Mouse (Mus musculus) heart, embryonic 16.5 days (tissue): ENCODE results near the gene Tmem219. TPM values are rescaled to one million over a fixed set of nuclear protein-coding genes. Genes with fewer than 3 reads are reported as not detected.

Experiments used
- ATAC-seq: fragments of 200-750 bp; cut with Nextera tagmentation; replicated peaks from 2 replicates; pipeline ENCODE4 v1.8.0; 2017; ENCODE audit warnings: moderate number of reproducible peaks; ENCODE audit not compliant: insufficient read depth, low FRiP score; ENCODE audit errors: extremely low read depth
- H3K27ac ChIP-seq: fragments of 300-500 bp; sonication (generic); 2 replicates; pipeline ENCODE4 v1.5.1; 2014; ENCODE audit warnings: mild to moderate bottlenecking, low read length, control low read depth, moderate library complexity
- H3K27me3 ChIP-seq: fragments of 300-500 bp; sonication (generic); 2 replicates; pipeline ENCODE4 v1.6.1; 2014; ENCODE audit warnings: low read length, mixed read lengths; ENCODE audit not compliant: control insufficient read depth, insufficient read depth
- H3K36me3 ChIP-seq: fragments of 300-500 bp; sonication (generic); 2 replicates; pipeline ENCODE4 v1.6.1; 2014; ENCODE audit not compliant: control insufficient read depth, insufficient read depth
- H3K4me1 ChIP-seq: fragments of 300-500 bp; sonication (generic); 2 replicates; pipeline ENCODE4 v1.6.1; 2014; ENCODE audit warnings: low read length, mixed read lengths; ENCODE audit not compliant: control insufficient read depth, insufficient read depth
- H3K4me2 ChIP-seq: fragments of 300-500 bp; sonication (generic); 2 replicates; pipeline ENCODE4 v1.6.1; 2014; ENCODE audit warnings: low read depth, mild to moderate bottlenecking, control low read depth, low read length
- H3K4me3 ChIP-seq: fragments of 300-500 bp; sonication (generic); 2 replicates; pipeline ENCODE4 v1.5.1; 2014; ENCODE audit warnings: mild to moderate bottlenecking, control low read depth, low read length
- H3K9ac ChIP-seq: fragments of 300-500 bp; sonication (generic); 2 replicates; pipeline ENCODE4 v1.6.1; 2014; ENCODE audit warnings: low read length, control low read depth
- H3K9me3 ChIP-seq: fragments of 300-500 bp; sonication (generic); replicated peaks from 2 replicates; pipeline ENCODE4 v1.6.1; 2016; ENCODE audit warnings: low read length; ENCODE audit not compliant: control insufficient read depth
- WGBS: fragments of 180-500 bp; shearing (Covaris S2); extraction: QIAGEN DNeasy Blood & Tissue Kit; methylation state at CpG from one replicate; pipeline ENCODE4 v1.1.7; 2014; 5-methylcytosine and 5-hydroxymethylcytosine counted together
- polyA plus RNA-seq: library from polyadenylated mRNA; unstranded; fragments of >200 nt; fragmentation: Nextera tagmentation; extraction: Ambion mirVana; gene quantifications from 2 replicates; pipeline ENCODE4 v1.2.1, GENCODE M21; 2015

Tmem219 gene
- polyA plus RNA-seq, 1 experiment from 2014 or later: 19.6 TPM

DNA sequence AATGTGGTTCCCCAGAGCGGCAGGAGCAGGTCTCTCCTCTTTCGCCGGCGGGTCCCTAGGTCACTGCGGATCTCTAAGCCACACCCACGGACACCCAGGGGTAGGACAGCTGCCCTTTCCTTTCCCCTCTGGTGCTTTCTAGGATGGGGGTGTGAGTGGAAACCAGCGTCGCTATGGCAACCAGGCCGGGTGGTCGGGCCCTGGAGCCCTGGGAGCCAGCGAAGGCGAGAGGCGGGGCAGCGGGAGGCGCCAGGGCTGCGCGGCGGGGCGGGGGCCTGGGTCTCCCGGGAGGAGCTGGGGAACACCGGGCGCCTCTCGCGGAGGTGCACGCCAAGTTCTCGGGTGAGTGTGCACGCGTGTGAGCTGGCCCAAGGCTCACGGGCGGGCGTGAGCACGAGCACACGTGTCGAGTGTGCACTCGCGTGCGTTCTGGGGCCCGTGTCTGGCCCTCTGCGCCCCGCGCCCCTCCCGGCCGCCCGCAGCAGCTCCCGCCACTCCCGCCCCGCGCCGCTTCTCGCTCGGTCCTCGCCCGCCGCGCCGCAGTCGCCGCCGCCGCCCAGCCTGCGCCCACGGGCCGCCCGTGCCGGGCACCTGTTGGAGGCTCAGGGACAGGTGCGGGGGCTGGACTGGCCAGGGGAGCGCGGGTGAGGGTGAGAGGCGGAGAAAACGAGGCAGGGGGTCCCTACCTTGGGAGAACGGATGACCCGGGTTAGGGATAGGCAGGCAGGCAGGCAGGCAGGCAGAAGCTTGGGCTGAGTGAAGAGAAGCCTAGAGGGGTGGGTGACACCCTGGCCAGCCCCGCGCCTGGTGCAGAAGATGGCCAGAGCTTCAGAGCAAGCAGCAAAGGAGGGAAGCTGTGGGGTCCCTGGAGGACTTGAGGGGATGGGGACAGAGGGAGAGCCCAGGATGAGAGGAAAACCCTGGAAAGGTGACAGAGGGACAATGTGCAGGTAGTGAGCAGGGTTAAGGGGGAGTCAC is 75.0 kb downstream of the Tmem219 start:
- peak overlapping the region; percentile 62 for H3K9ac ChIP-seq
- peak overlapping the region; percentile 59 for H3K4me3 ChIP-seq
- ATAC-seq: no peak
- peaks cover 28% of the 10 kb centered on the region for H3K27me3 ChIP-seq
- H3K9me3 ChIP-seq: no peaks in the 10 kb centered on the region
- no peak overlapping the region for H3K27ac ChIP-seq
- peak overlapping the region; percentile 95 for H3K4me2 ChIP-seq
- WGBS: under 1% methylated on average over 73 of the region's 74 CpGs
- peaks cover 7% of the 10 kb centered on the region for H3K36me3 ChIP-seq
- H3K4me1 ChIP-seq: 0 out of 2 replicates have a peak, but pooled peaks cover 6% of the 10 kb centered on the region

DNA sequence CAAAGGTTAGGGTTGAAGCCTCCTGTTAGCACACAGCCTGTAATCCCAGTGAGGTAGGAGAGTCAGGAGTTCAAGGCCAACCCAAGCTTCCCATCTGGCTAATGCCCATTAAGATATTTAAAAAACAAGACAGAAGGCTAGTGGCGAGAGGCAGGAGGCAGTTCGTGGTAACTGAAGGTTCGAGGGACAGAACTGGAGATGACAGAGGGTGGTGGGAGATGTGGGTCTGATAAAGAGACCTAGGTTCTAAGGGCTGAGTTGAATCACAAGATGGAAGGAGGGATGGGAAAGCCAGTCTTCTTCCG is 75.6 kb downstream of the Tmem219 start, which contains the start of gene Doc2a:
Gene Doc2a (plus strand): TSS at position 301 of the 305 bp plus-strand sequence.
- ATAC-seq: no peak
- Histone ChIP-seq H3K27ac (no peak within 1 kb of the TSS), H3K4me3 (peak within 1 kb of the TSS; percentile 59), H3K4me2 (peak within 1 kb of the TSS; percentile 95), H3K9me3 (no peaks in the 10 kb centered on the region), H3K4me1 (0 out of 2 replicates have a peak, but pooled peaks cover 6% of the 10 kb centered on the region), H3K36me3 (peaks cover 3% of the 10 kb centered on the region), H3K9ac (peak within 1 kb of the TSS; percentile 62), H3K27me3 (peaks cover 28% of the 10 kb centered on the region)
- WGBS: 37% methylated on average over 4 of the region's 4 CpGs

DNA sequence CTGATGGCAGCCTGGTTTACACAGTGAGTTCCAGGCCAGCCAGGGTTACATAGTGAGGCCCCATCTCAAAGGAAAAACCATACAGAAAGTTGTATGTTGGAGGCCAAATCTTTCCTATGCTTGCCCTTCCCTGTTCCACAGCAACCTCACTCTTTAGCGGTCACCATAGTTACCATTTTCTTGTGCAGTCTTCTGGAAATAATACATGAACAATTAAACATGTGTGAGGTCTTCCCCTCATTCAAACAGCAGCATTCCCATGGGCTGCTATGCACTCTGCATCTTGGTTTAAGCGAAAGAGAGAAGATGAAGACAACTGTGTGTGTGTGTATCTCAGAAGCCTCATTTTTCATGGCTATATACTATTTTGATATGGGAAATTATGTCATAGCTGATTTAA is 77.2 kb downstream of the Tmem219 start:
- ATAC-seq: no peak
- Histone ChIP-seq H3K9me3 (peaks cover 4% of the 10 kb centered on the region), H3K9ac (no peak overlapping the region), H3K4me2 (no peak overlapping the region), H3K4me3 (no peak overlapping the region), H3K36me3 (no peaks in the 10 kb centered on the region), H3K27me3 (peaks cover 28% of the 10 kb centered on the region), H3K27ac (no peak overlapping the region), H3K4me1 (0 out of 2 replicates have a peak, but pooled peaks cover 6% of the 10 kb centered on the region)
- 88% methylated on average over 2 of the region's 2 CpGs for WGBS

DNA sequence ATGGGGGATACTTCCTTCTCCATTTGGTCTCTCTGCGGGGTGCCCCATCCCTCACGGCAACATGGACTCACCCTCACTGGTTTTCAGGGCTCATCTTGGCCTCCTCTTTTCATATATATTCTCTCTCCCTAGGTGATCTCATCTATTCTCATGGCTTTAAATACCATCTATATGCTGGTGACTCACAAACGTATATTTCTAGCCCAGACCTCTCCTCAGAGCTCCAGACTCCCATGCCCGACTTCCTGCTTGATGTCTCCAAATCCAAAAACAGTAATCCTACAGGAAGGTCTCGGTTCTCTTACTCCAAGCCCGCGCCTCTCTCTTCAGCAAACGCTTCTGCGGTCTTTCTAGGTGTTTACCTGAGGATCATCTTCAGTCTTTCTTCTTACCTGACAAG is 79.4 kb downstream of the Tmem219 start:
- H3K4me1 ChIP-seq: 0 out of 2 replicates have a peak, but pooled peaks cover 6% of the 10 kb centered on the region
- WGBS: 67% methylated on average over 9 of the region's 9 CpGs

More for the DNA sequence above, 79.4 kb downstream of the Tmem219 start:
- H3K36me3 ChIP-seq: no peaks in the 10 kb centered on the region
- peaks cover 4% of the 10 kb centered on the region for H3K9me3 ChIP-seq
- no peak overlapping the region for H3K9ac ChIP-seq
- no peak overlapping the region for H3K27ac ChIP-seq
- peaks cover 15% of the 10 kb centered on the region for H3K27me3 ChIP-seq
- H3K4me2 ChIP-seq: no peak overlapping the region
- no peak overlapping the region for H3K4me3 ChIP-seq
- no peak for ATAC-seq

Other genes starting within 250 kb of the Tmem219 start
- gene Sult1a1, start 246.5 kb downstream of the Tmem219 start, polyA plus RNA-seq: 17.4 and 18.5 TPM in 2 replicates
- gene Bola2, start 227.5 kb downstream of the Tmem219 start, polyA plus RNA-seq: 75.4 and 85.6 TPM in 2 replicates
- 6.6 and 6.7 TPM in 2 replicates for gene Slx1b, start 227.1 kb downstream of the Tmem219 start, polyA plus RNA-seq
- 57.7 and 131 TPM in 2 replicates for gene Coro1a, start 215.1 kb downstream of the Tmem219 start, polyA plus RNA-seq
- 58.6 and 62.5 TPM in 2 replicates for gene Mapk3, start 163.3 kb downstream of the Tmem219 start, polyA plus RNA-seq
- 0.75 and 1.00 TPM in 2 replicates for gene Gdpd3, start 156.6 kb downstream of the Tmem219 start, polyA plus RNA-seq
- gene Ypel3, start 146.0 kb downstream of the Tmem219 start, polyA plus RNA-seq: 80.8 and 84.6 TPM in 2 replicates
- 0.09 and 0.58 TPM in 2 replicates for gene Tbx6, start 141.4 kb downstream of the Tmem219 start, polyA plus RNA-seq
- 133 and 159 TPM in 2 replicates for gene Ppp4c, start 130.4 kb downstream of the Tmem219 start, polyA plus RNA-seq
- 0.86 and 1.4 TPM in 2 replicates for gene Fam57b, start 125.2 kb downstream of the Tmem219 start, polyA plus RNA-seq
- gene 4930451I11Rik, start 91.3 kb downstream of the Tmem219 start, polyA plus RNA-seq: not detected in 2 replicates
- not detected in 2 replicates for gene Doc2a, start 75.5 kb downstream of the Tmem219 start, polyA plus RNA-seq
- 19.8 and 22.2 TPM in 2 replicates for gene Hirip3, start 60.9 kb downstream of the Tmem219 start, polyA plus RNA-seq
- gene Ino80e, start 60.5 kb downstream of the Tmem219 start, polyA plus RNA-seq: 50.5 and 52.0 TPM in 2 replicates
- gene Taok2, start 38.2 kb downstream of the Tmem219 start, polyA plus RNA-seq: 31.1 and 35.4 TPM in 2 replicates
- gene Kctd13, start 6.0 kb upstream of the Tmem219 start, polyA plus RNA-seq: 13.3 TPM in 2 replicates
- gene Asphd1, start 26.7 kb upstream of the Tmem219 start, polyA plus RNA-seq: not detected in 2 replicates
- gene Sez6l2, start 27.6 kb upstream of the Tmem219 start, polyA plus RNA-seq: 0.53 and 1.0 TPM in 2 replicates
- gene Cdipt, start 53.0 kb upstream of the Tmem219 start, polyA plus RNA-seq: 85.1 and 89.4 TPM in 2 replicates
- gene Cdiptos, start 53.2 kb upstream of the Tmem219 start, polyA plus RNA-seq: 1.2 and 1.6 TPM in 2 replicates
- 15.9 and 20.6 TPM in 2 replicates for gene Mvp, start 91.7 kb upstream of the Tmem219 start, polyA plus RNA-seq
- gene Pagr1b, start 93.6 kb upstream of the Tmem219 start, polyA plus RNA-seq: 0.75 TPM in 1 of 2 replicates, not detected in the other
- gene Pagr1a, start 94.4 kb upstream of the Tmem219 start, polyA plus RNA-seq: 61.0 and 78.5 TPM in 2 replicates
- 15.4 and 38.5 TPM in 2 replicates for gene Gm42742, start 98.2 kb upstream of the Tmem219 start, polyA plus RNA-seq
- gene Prrt2, start 98.3 kb upstream of the Tmem219 start, polyA plus RNA-seq: 1.6 and 2.4 TPM in 2 replicates
- 31.5 and 34.1 TPM in 2 replicates for gene Maz, start 104.1 kb upstream of the Tmem219 start, polyA plus RNA-seq
- 80.4 and 81.6 TPM in 2 replicates for gene Kif22, start 119.6 kb upstream of the Tmem219 start, polyA plus RNA-seq
- gene Zg16, start 164.4 kb upstream of the Tmem219 start, polyA plus RNA-seq: 18.3 TPM in 1 of 2 replicates, not detected in the other
- gene AI467606, start 168.4 kb upstream of the Tmem219 start, polyA plus RNA-seq: 4.9 and 8.4 TPM in 2 replicates
- gene Qprt, start 199.3 kb upstream of the Tmem219 start, polyA plus RNA-seq: 2.1 and 2.6 TPM in 2 replicates
- 1.2 and 2.6 TPM in 2 replicates for gene Spn, start 214.9 kb upstream of the Tmem219 start, polyA plus RNA-seq